Mouse (Mus musculus): ENCODE measurements around the gene 4933416C03Rik. TPM values are rescaled to one million over a fixed set of nuclear protein-coding genes. Genes with fewer than 3 reads are reported as not detected.

Gene 4933416C03Rik
- not detected in 2 replicates for polyA plus RNA-seq (2012; ENCODE audit: insufficient read depth, insufficient read length, missing spikeins)

DNA sequence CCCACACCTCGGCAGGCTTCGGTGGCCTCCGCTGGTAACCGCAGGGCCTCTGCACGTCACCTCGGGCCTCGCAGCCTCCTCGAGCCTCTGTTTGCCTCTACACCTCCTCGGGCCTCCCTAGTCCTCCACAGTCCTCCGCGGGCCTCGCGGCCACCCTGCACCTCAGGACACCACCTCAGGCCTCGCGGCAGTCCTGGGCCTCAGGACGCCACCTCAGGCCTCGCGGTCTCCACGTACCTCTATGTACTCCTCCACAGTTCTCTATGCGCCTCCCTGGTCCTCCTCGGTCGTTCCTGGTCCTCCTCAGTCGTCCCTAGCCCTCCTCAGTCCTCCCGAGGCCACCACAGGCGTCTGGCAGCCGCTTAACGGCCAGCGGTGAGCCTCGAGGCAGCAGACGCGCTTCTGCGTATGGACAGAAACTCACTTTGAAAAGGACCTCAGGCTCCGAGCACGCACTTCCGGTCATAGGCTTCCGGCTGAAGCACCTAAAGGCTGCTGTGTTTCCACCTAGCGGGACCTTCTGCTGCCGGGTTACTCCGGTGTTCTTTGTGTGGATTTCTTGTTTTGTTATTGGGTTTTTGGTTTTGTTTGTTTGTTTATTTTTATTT lies at the start of gene 4933416C03Rik:
TSS of gene 4933416C03Rik (minus strand) at position 51 of the 608 bp plus-strand sequence.
- no peak for TF ChIP-seq POLR2A (IDR thresholded peaks at IDR 0.05; ENCODE audit: borderline replicate concordance, low read depth, low read length)
- TF ChIP-seq CTCF (IDR thresholded peaks at IDR 0.05; ENCODE audit: low read depth, low read length), result no peak

DNA sequence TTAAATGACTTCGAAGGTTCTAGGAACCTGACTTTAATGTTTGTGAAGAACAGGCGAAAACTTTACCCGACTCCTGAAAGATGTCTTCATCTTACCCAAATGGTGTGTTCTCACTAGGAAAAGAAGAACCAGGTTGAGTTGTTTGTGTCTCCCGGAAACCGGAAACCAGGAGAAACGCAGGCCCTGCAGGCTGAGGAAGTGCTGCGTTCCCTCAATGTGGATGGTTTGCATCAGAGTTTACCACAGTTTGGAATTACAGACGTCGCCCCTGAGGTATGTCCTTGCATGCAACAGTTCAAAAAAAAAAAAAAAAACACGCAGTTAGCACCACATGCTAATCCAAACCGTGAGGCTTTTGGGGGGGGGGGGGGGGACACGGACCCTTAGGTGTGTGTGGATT lies 48.6 kb upstream of the 4933416C03Rik start:
- Histone ChIP-seq H3K27ac (ENCODE audit: insufficient read depth, low read depth, low read length) (no peak overlapping the region), H3K4me3 (ENCODE audit: insufficient read depth, low read length) (no peak overlapping the region), H3K4me1 (ENCODE audit: control insufficient read depth, insufficient read depth, low read length) (no peaks in the 10 kb centered on the region)
- TF ChIP-seq POLR2A (IDR thresholded peaks at IDR 0.05; ENCODE audit: borderline replicate concordance, low read depth, low read length) (no peak), CTCF (IDR thresholded peaks at IDR 0.05; ENCODE audit: low read depth, low read length) (no peak)

More for the DNA sequence above, at the start of gene 4933416C03Rik:
- H3K27ac ChIP-seq (ENCODE audit: insufficient read depth, low read depth, low read length), result no peak within 1 kb of the TSS
- H3K4me3 ChIP-seq (ENCODE audit: insufficient read depth, low read length), result no peak within 1 kb of the TSS
- H3K4me1 ChIP-seq (ENCODE audit: control insufficient read depth, insufficient read depth, low read length), result no peaks in the 10 kb centered on the region

DNA sequence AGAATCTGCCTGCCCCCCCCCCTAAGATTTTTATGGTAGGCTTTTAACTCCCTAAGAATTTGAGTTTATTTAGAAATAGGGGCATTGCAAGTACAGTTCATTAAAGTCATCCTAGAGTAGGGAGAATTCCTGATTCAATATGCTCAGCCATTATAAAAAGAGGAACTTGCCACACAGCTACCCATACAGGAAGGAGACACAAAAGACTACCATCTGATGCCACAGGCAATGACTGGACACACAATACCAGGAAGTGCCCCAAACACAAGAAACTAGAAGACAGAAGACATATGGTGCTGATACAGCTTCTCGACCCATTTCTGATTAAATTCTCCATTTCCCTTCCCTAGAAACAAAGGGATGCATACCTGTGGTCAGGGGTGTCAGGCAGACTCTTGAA lies 43.0 kb upstream of the 4933416C03Rik start:
- no peak overlapping the region for H3K4me3 ChIP-seq (ENCODE audit: insufficient read depth, low read length)
- H3K27ac ChIP-seq (ENCODE audit: insufficient read depth, low read depth, low read length), result no peak overlapping the region
- no peak for TF ChIP-seq POLR2A (IDR thresholded peaks at IDR 0.05; ENCODE audit: borderline replicate concordance, low read depth, low read length)
- no peak for TF ChIP-seq CTCF (IDR thresholded peaks at IDR 0.05; ENCODE audit: low read depth, low read length)
- no peaks in the 10 kb centered on the region for H3K4me1 ChIP-seq (ENCODE audit: control insufficient read depth, insufficient read depth, low read length)

DNA sequence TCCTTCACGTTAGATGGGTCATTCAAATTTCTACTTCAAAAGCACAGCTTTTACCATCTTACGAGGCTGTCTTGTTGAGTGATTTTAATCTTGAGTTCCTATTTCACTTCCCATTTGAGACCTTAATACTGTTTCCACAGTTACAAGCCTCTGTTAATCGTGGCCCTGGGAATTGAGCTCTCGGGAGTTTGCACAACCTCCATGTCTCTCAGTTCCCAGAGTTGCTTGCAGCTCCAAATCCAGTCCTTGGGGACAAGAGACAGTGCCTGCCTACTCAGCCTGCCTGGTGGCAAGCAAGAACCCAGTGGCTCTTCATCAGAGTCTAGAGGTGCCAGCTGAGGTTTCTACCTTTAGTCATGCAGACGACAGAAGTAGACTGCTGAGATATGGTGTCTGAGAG lies 41.0 kb upstream of the 4933416C03Rik start:
- no peak for TF ChIP-seq CTCF (IDR thresholded peaks at IDR 0.05; ENCODE audit: low read depth, low read length)
- TF ChIP-seq POLR2A (IDR thresholded peaks at IDR 0.05; ENCODE audit: borderline replicate concordance, low read depth, low read length), result no peak

DNA sequence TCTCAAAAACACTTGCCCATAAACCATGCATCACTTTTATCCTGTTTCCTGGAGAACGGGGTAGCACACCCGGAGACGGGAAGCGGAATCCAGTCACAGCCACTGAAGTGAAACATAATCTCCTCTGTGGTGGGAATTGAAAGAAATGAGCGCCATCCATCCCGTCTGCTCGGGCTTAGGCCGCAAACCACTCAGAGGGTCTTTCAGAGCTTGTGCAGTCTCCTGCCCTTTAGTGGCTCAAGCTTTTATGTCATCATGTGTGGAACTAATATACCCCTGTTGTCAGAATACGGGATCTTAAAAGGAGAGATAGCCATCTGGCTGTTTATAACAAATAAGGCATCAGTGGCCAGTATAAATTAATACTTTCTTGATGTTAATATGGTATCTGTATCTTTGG lies 32.4 kb upstream of the 4933416C03Rik start:
- TF ChIP-seq CTCF (IDR thresholded peaks at IDR 0.05; ENCODE audit: low read depth, low read length) (no peak), POLR2A (IDR thresholded peaks at IDR 0.05; ENCODE audit: borderline replicate concordance, low read depth, low read length) (no peak)
- Histone ChIP-seq H3K4me3 (ENCODE audit: insufficient read depth, low read length) (no peak overlapping the region), H3K4me1 (ENCODE audit: control insufficient read depth, insufficient read depth, low read length) (no peaks in the 10 kb centered on the region), H3K27ac (ENCODE audit: insufficient read depth, low read depth, low read length) (no peak overlapping the region)

More for the DNA sequence above, 41.0 kb upstream of the 4933416C03Rik start:
- no peak overlapping the region for H3K27ac ChIP-seq (ENCODE audit: insufficient read depth, low read depth, low read length)
- H3K4me1 ChIP-seq (ENCODE audit: control insufficient read depth, insufficient read depth, low read length), result no peaks in the 10 kb centered on the region
- H3K4me3 ChIP-seq (ENCODE audit: insufficient read depth, low read length), result no peak overlapping the region

DNA sequence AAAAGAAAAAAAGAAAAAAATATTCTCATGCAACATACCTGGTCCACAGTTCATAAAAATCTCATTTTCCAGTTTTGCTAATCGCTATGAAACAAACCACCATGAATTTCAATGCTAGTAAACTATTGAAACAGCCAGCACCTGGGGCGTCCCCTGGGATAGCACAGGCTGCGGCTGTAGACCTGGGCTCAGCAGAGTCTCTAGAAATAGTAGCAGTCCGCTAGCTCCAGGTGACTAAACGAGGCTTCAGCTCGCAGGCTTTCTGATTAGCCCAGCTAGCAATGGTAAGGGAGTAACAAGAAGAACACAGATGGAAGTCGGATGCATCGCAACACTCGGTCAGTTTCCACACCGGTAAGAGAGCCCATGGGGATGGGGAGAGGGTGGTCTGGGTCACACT lies 30.0 kb upstream of the 4933416C03Rik start:
- no peak overlapping the region for H3K4me3 ChIP-seq (ENCODE audit: insufficient read depth, low read length)
- H3K4me1 ChIP-seq (ENCODE audit: control insufficient read depth, insufficient read depth, low read length), result no peaks in the 10 kb centered on the region
- H3K27ac ChIP-seq (ENCODE audit: insufficient read depth, low read depth, low read length), result no peak overlapping the region
- no peak for TF ChIP-seq POLR2A (IDR thresholded peaks at IDR 0.05; ENCODE audit: borderline replicate concordance, low read depth, low read length)
- TF ChIP-seq CTCF (IDR thresholded peaks at IDR 0.05; ENCODE audit: low read depth, low read length), result no peak

DNA sequence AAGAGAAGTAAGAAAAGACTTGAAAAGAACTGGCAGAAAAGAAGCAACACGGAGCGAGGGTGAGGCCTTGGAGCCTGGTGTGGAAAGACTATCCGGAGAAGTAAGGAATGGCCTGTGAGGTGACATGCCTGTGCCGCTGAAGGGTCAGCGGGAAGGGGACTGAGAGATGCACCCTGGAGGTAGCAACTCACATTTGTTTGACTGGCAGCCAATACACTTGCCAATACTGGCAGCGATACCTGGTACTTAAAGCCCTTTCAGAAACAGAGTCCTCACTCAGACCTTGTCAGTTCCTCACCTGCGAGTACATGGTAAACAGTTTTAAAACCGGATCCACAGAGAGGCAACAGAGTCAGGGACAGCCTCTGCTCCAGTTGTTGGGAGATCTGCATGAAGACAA lies 26.5 kb upstream of the 4933416C03Rik start:
- TF ChIP-seq CTCF (IDR thresholded peaks at IDR 0.05; ENCODE audit: low read depth, low read length) (no peak), POLR2A (IDR thresholded peaks at IDR 0.05; ENCODE audit: borderline replicate concordance, low read depth, low read length) (no peak)
- H3K27ac ChIP-seq (ENCODE audit: insufficient read depth, low read depth, low read length), result no peak overlapping the region
- H3K4me3 ChIP-seq (ENCODE audit: insufficient read depth, low read length), result no peak overlapping the region
- no peaks in the 10 kb centered on the region for H3K4me1 ChIP-seq (ENCODE audit: control insufficient read depth, insufficient read depth, low read length)

DNA sequence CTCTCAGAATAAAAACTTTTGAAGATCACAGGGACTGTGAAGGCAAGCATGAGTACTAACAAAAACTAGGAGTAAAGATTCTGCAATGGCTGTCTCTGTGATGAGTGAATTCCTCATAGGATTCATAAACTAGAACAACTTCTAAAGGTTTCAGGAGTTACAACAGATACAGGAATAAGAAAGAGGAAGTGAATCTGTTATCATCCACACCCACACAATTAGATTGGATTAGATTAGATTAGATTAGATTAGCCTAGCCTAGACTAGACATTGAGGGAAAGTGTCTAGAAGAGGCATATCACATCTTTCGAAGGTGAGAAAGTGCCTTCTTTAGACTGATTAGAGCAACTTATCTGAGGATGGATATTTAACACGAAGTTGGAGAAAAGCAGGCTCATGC lies 21.5 kb upstream of the 4933416C03Rik start:
- TF ChIP-seq POLR2A (IDR thresholded peaks at IDR 0.05; ENCODE audit: borderline replicate concordance, low read depth, low read length) (no peak), CTCF (IDR thresholded peaks at IDR 0.05; ENCODE audit: low read depth, low read length) (no peak)
- Histone ChIP-seq H3K4me3 (ENCODE audit: insufficient read depth, low read length) (no peak overlapping the region), H3K4me1 (ENCODE audit: control insufficient read depth, insufficient read depth, low read length) (no peaks in the 10 kb centered on the region), H3K27ac (ENCODE audit: insufficient read depth, low read depth, low read length) (no peak overlapping the region)

DNA sequence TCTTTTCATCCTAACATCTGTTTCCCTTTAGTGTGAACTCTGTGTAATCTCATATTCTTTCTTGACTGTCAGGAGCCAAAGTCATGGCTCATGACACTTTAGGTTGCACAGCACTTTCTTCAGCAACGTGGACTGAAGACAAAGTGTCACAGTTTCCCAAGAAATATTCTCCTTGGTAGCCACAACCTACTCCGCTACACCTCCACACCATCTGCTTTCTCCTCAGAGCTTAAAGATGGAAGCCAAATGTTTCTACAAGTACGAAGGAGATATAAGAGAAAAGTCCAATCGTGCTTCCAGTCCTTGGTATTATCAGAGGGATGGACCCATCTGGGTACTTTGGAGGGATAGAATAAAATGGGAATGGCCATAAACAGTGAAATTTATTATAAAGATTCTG lies 18.5 kb upstream of the 4933416C03Rik start:
- TF ChIP-seq POLR2A (IDR thresholded peaks at IDR 0.05; ENCODE audit: borderline replicate concordance, low read depth, low read length) (no peak), CTCF (IDR thresholded peaks at IDR 0.05; ENCODE audit: low read depth, low read length) (no peak)
- H3K27ac ChIP-seq (ENCODE audit: insufficient read depth, low read depth, low read length), result no peak overlapping the region

DNA sequence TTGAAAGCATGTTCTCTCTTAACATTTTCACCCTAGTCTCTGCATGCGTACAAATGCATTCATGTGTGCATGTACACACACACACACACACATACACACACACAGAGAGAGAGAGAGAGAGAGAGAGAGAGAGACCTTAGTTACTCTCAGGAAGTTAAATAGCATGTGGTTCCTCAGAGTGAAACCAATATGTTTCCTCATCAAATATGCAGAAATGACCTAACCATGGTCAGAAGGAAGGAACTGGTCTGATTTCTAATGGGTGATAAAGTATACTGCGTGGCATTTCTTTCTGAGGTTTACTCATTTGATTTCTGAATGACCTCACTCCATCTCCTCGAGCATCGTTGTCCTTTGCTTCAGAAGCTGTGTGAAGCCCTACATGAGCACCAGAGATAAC lies 17.5 kb upstream of the 4933416C03Rik start:
- Histone ChIP-seq H3K4me1 (ENCODE audit: control insufficient read depth, insufficient read depth, low read length) (no peaks in the 10 kb centered on the region), H3K4me3 (ENCODE audit: insufficient read depth, low read length) (no peak overlapping the region), H3K27ac (ENCODE audit: insufficient read depth, low read depth, low read length) (no peak overlapping the region)
- no peak for TF ChIP-seq POLR2A (IDR thresholded peaks at IDR 0.05; ENCODE audit: borderline replicate concordance, low read depth, low read length)
- no peak for TF ChIP-seq CTCF (IDR thresholded peaks at IDR 0.05; ENCODE audit: low read depth, low read length)

More for the DNA sequence above, 18.5 kb upstream of the 4933416C03Rik start:
- Histone ChIP-seq H3K4me3 (ENCODE audit: insufficient read depth, low read length) (no peak overlapping the region), H3K4me1 (ENCODE audit: control insufficient read depth, insufficient read depth, low read length) (no peaks in the 10 kb centered on the region)
